In genomic region chr10:80027681-80028520, GRCm38 (mm10) we compare ENCODE assay signal across 17 mouse cellular contexts. TPM values are rescaled to one million over a fixed set of nuclear protein-coding genes. Genes with fewer than 3 reads are reported as not detected.
DNase-seq lines count a peak whose midpoint lies in the region; ATAC-seq and TF ChIP-seq lines count a peak whose summit lies in the region.
"Had no signal": no experiment of that assay in that cellular context is flagged by ENCODE, and none has a peak within 500 bp of the region (broad histone marks: within the 10 kb centered on the region; RNA-seq: fewer than 3 reads in every experiment).

No protein-coding gene starts in this region.

- ATAC-seq in lung, embryonic 15.5 days (ENCODE audit: borderline replicate concordance, extremely low read depth, low FRiP score, low TSS enrichment) = peak; percentile 24; the same call in 1 of the 2 replicates
- ATAC-seq in intestine, embryonic 16.5 days = peak; percentile 58
- ATAC-seq in stomach, embryonic 15.5 days (ENCODE audit: insufficient read depth, low FRiP score, low read depth) = 0 out of 2 replicates have a peak, but pooled peaks have one; percentile 34
- ATAC-seq in cerebellum, adult (ENCODE audit: insufficient number of reproducible peaks, low FRiP score, low TSS enrichment) = no peak
- ATAC-seq: lung, postnatal 0 days; midbrain, embryonic 16.5 days had no signal

- WGBS in lung, embryonic 15.5 days = 69% methylated on average over 20 of the region's 20 CpGs
- WGBS in lung, adult 2 months = 79% methylated on average over 20 of the region's 20 CpGs
- WGBS in intestine, embryonic 16.5 days = 62% methylated on average over 20 of the region's 20 CpGs
- WGBS in stomach, embryonic 15.5 days = 71% methylated on average over 20 of the region's 20 CpGs

- no peaks in the 10 kb centered on the region for H3K79me2 ChIP-seq in MEL (ENCODE audit: control insufficient read depth, insufficient read depth, low read length, poor library complexity)

- DNase-seq in lung, adult 2 months = no peak
- peak; percentile 59 for DNase-seq in MEL (ENCODE audit: low read depth, low spot score)
- DNase-seq in kidney, postnatal 14 days = no peak
- DNase-seq: cerebellum, adult 9-11 months; heart, adult 2 months; heart, postnatal 36 days; kidney, adult 18-20 months; thymus, postnatal 4 days had no signal

- H3K36me3 ChIP-seq in lung, embryonic 15.5 days = no peaks in the 10 kb centered on the region
- H3K36me3 ChIP-seq in MEL (ENCODE audit: control insufficient read depth in 1 of 2, insufficient read depth in 2 of 2, low read length in 2 of 2) = peaks cover 2 to 30% of the 10 kb centered on the region in 2 experiments; a peak in 3 of 4 replicates
- H3K36me3 ChIP-seq in intestine, embryonic 16.5 days (ENCODE audit: control insufficient read depth, insufficient read depth, low read length) = no peaks in the 10 kb centered on the region
- no peaks in the 10 kb centered on the region for H3K36me3 ChIP-seq in stomach, embryonic 15.5 days
- H3K36me3 ChIP-seq: neural tube, embryonic 12.5 days had no signal

- TF ChIP-seq CTCF in lung, adult 2 months (IDR thresholded peaks at IDR 0.05; ENCODE audit: insufficient read depth, low read length) = no peak
- TF ChIP-seq CTCF in MEL (IDR thresholded peaks at IDR 0.05 in 2 of 3, conservative IDR thresholded peaks at IDR 0.05 in 1 of 3; ENCODE audit: control insufficient read depth in 1 of 3, insufficient read depth in 1 of 3, low read depth in 2 of 3, low read length in 3 of 3, poor library complexity in 1 of 3, severe bottlenecking in 1 of 3) = no peak

- H3K27me3 ChIP-seq in lung, embryonic 15.5 days = no peaks in the 10 kb centered on the region
- H3K27me3 ChIP-seq in MEL (ENCODE audit: control insufficient read depth in 1 of 2, insufficient read depth in 2 of 2, low read length in 2 of 2) = no peaks in the 10 kb centered on the region
- no peaks in the 10 kb centered on the region for H3K27me3 ChIP-seq in intestine, embryonic 16.5 days (replicated peaks; ENCODE audit: control insufficient read depth, insufficient read depth, low read length)
- no peaks in the 10 kb centered on the region for H3K27me3 ChIP-seq in stomach, embryonic 15.5 days (replicated peaks)
- H3K27me3 ChIP-seq: neural tube, embryonic 12.5 days had no signal

- no peak overlapping the region for H3K4me2 ChIP-seq in lung, embryonic 15.5 days
- H3K4me2 ChIP-seq in intestine, embryonic 16.5 days (ENCODE audit: low read depth, low read length) = no peak overlapping the region
- H3K4me2 ChIP-seq in stomach, embryonic 15.5 days = no peak overlapping the region
- H3K4me2 ChIP-seq: neural tube, embryonic 12.5 days had no signal

- no peak for TF ChIP-seq RAD21 in MEL (IDR thresholded peaks at IDR 0.05; ENCODE audit: low read depth, low read length)

- no peak for TF ChIP-seq EP300 in MEL (IDR thresholded peaks at IDR 0.05; ENCODE audit: low read depth in 1 of 2, low read length in 2 of 2)

- TF ChIP-seq POLR2A in lung, adult 2 months (IDR thresholded peaks at IDR 0.05; ENCODE audit: borderline replicate concordance, extremely low read depth, low read depth, low read length) = no peak
- no peak for TF ChIP-seq POLR2A in MEL (IDR thresholded peaks at IDR 0.05; ENCODE audit: control insufficient read depth in 1 of 2, insufficient read depth in 1 of 2, low read depth in 1 of 2, low read length in 2 of 2, poor library complexity in 1 of 2)

- H3K9me3 ChIP-seq in lung, embryonic 15.5 days = no peaks in the 10 kb centered on the region
- H3K9me3 ChIP-seq in MEL (replicated peaks; ENCODE audit: insufficient read depth, low read length) = no peaks in the 10 kb centered on the region
- H3K9me3 ChIP-seq in intestine, embryonic 16.5 days (ENCODE audit: control insufficient read depth, low read length) = no peaks in the 10 kb centered on the region
- H3K9me3 ChIP-seq in stomach, embryonic 15.5 days = no peaks in the 10 kb centered on the region
- H3K9me3 ChIP-seq: G1E; neural tube, embryonic 12.5 days had no signal

- H3K4me1 ChIP-seq in lung, embryonic 15.5 days = peaks cover 11% of the 10 kb centered on the region
- H3K4me1 ChIP-seq in lung, adult 2 months (ENCODE audit: control insufficient read depth, insufficient read depth, low read length) = peaks cover 18% of the 10 kb centered on the region
- H3K4me1 ChIP-seq in MEL (ENCODE audit: control insufficient read depth in 1 of 2, insufficient read depth in 2 of 2, low read length in 2 of 2) = peaks cover 6 to 34% of the 10 kb centered on the region in 2 experiments
- H3K4me1 ChIP-seq in intestine, embryonic 16.5 days (ENCODE audit: control insufficient read depth, insufficient read depth, low read length) = peaks cover 17% of the 10 kb centered on the region
- peaks cover 14% of the 10 kb centered on the region for H3K4me1 ChIP-seq in stomach, embryonic 15.5 days
- H3K4me1 ChIP-seq: neural tube, embryonic 12.5 days had no signal

- no peak overlapping the region for H3K27ac ChIP-seq in lung, embryonic 15.5 days
- H3K27ac ChIP-seq in MEL (ENCODE audit: control insufficient read depth, low read depth, low read length) = no peak overlapping the region
- no peak overlapping the region for H3K27ac ChIP-seq in intestine, embryonic 16.5 days (ENCODE audit: low read length)
- no peak overlapping the region for H3K27ac ChIP-seq in stomach, embryonic 15.5 days
- H3K27ac ChIP-seq: heart, adult 2 months; layer of hippocampus, adult 2 months; neural tube, embryonic 12.5 days had no signal

- H3K9ac ChIP-seq in lung, embryonic 15.5 days = no peak overlapping the region
- H3K9ac ChIP-seq in MEL (ENCODE audit: control insufficient read depth, low read depth, low read length, poor library complexity, severe bottlenecking) = no peak overlapping the region
- H3K9ac ChIP-seq in intestine, embryonic 16.5 days (ENCODE audit: low read depth, low read length) = no peak overlapping the region
- no peak overlapping the region for H3K9ac ChIP-seq in stomach, embryonic 15.5 days
- H3K9ac ChIP-seq: neural tube, embryonic 12.5 days had no signal

- no peak overlapping the region for H3K4me3 ChIP-seq in lung, embryonic 15.5 days
- no peak overlapping the region for H3K4me3 ChIP-seq in lung, adult 2 months (replicated peaks; ENCODE audit: extremely low read depth, low read depth, low read length)
- no peak overlapping the region for H3K4me3 ChIP-seq in MEL (ENCODE audit: control insufficient read depth in 1 of 2, insufficient read depth in 1 of 2, low read depth in 2 of 2, low read length in 2 of 2)
- no peak overlapping the region for H3K4me3 ChIP-seq in intestine, embryonic 16.5 days (ENCODE audit: low read length)
- H3K4me3 ChIP-seq in stomach, embryonic 15.5 days (replicated peaks) = no peak overlapping the region
- H3K4me3 ChIP-seq: heart, adult 2 months; layer of hippocampus, adult 2 months; neural tube, embryonic 12.5 days had no signal

TF ChIP-seq in MEL, 35 proteins besides CTCF, POLR2A, EP300 and RAD21 (continues in another document):
- TF ChIP-seq ZC3H11A (IDR thresholded peaks at IDR 0.05; ENCODE audit: low read depth, low read length) = no peak
- TF ChIP-seq MYB (IDR thresholded peaks at IDR 0.05; ENCODE audit: low read depth, low read length) = no peak

RNA-seq across cellular contexts. Expression of gene Arhgap45, which starts 11.4 kb away (rescaled TPM):
- 16.8 and 19.8 TPM in 2 replicates for polyA plus RNA-seq in lung, embryonic 15.5 days (2015; fragmentation: Nextera tagmentation; extraction: Ambion mirVana)
- polyA plus RNA-seq in lung, adult 2 months (2012; rRNA removed) = 102 and 103 TPM in 2 replicates
- total RNA-seq in MEL (2012; rRNA removed) = 25.2 and 26.2 TPM in 2 replicates
- 10 to 100 TPM in 1 of 2 experiments, not detected in 1; 53.6 TPM for polyA plus RNA-seq in MEL (2012; ENCODE audit: insufficient read depth in 1 of 2, insufficient read length in 2 of 2, low read depth in 1 of 2, low replicate concordance in 2 of 2, missing spikeins in 1 of 2)
- polyA plus RNA-seq in intestine, embryonic 16.5 days (2015; fragmentation: Nextera tagmentation; extraction: Ambion mirVana) = 6.0 and 7.3 TPM in 2 replicates
- polyA plus RNA-seq in stomach, embryonic 15.5 days (2015; fragmentation: Nextera tagmentation; extraction: Ambion mirVana) = 9.1 and 10.0 TPM in 2 replicates

RNA-seq across cellular contexts. Expression of gene Polr2e, which starts 11.7 kb away (rescaled TPM):
- polyA plus RNA-seq in lung, embryonic 15.5 days (2015; fragmentation: Nextera tagmentation; extraction: Ambion mirVana) = 223 and 225 TPM in 2 replicates
- polyA plus RNA-seq in lung, adult 2 months (2012; rRNA removed) = 199 and 208 TPM in 2 replicates
- total RNA-seq in MEL (2012; rRNA removed) = 156 and 169 TPM in 2 replicates
- 100 to 1,000 TPM; 258 to 279 TPM for polyA plus RNA-seq in MEL (2012; ENCODE audit: insufficient read depth in 1 of 2, insufficient read length in 2 of 2, low read depth in 1 of 2, low replicate concordance in 2 of 2, missing spikeins in 1 of 2)
- polyA plus RNA-seq in intestine, embryonic 16.5 days (2015; fragmentation: Nextera tagmentation; extraction: Ambion mirVana) = 190 and 212 TPM in 2 replicates
- polyA plus RNA-seq in stomach, embryonic 15.5 days (2015; fragmentation: Nextera tagmentation; extraction: Ambion mirVana) = 188 and 199 TPM in 2 replicates

RNA-seq across cellular contexts. Expression of gene Gpx4, which starts 19.1 kb away (rescaled TPM):
- 523 and 535 TPM in 2 replicates for polyA plus RNA-seq in lung, embryonic 15.5 days (2015; fragmentation: Nextera tagmentation; extraction: Ambion mirVana)
- 581 and 623 TPM in 2 replicates for polyA plus RNA-seq in lung, adult 2 months (2012; rRNA removed)
- 422 and 508 TPM in 2 replicates for total RNA-seq in MEL (2012; rRNA removed)
- polyA plus RNA-seq in MEL (2012; ENCODE audit: insufficient read depth in 1 of 2, insufficient read length in 2 of 2, low read depth in 1 of 2, low replicate concordance in 2 of 2, missing spikeins in 1 of 2) = 100 to 1,000 TPM in 1 of 2 experiments, not detected in 1; 536 TPM
- polyA plus RNA-seq in intestine, embryonic 16.5 days (2015; fragmentation: Nextera tagmentation; extraction: Ambion mirVana) = 942 and 972 TPM in 2 replicates
- polyA plus RNA-seq in stomach, embryonic 15.5 days (2015; fragmentation: Nextera tagmentation; extraction: Ambion mirVana) = 500 and 567 TPM in 2 replicates

RNA-seq across cellular contexts. Expression of gene Abca7, which starts 31.6 kb away (rescaled TPM):
- polyA plus RNA-seq in lung, embryonic 15.5 days (2015; fragmentation: Nextera tagmentation; extraction: Ambion mirVana) = 3.5 and 4.3 TPM in 2 replicates
- 31.4 and 38.2 TPM in 2 replicates for polyA plus RNA-seq in lung, adult 2 months (2012; rRNA removed)
- total RNA-seq in MEL (2012; rRNA removed) = 7.4 and 7.7 TPM in 2 replicates
- polyA plus RNA-seq in MEL (2012; ENCODE audit: insufficient read depth in 1 of 2, insufficient read length in 2 of 2, low read depth in 1 of 2, low replicate concordance in 2 of 2, missing spikeins in 1 of 2) = 10 to 100 TPM in 1 of 2 experiments, not detected in 1; 16.8 TPM
- 3.3 and 3.4 TPM in 2 replicates for polyA plus RNA-seq in intestine, embryonic 16.5 days (2015; fragmentation: Nextera tagmentation; extraction: Ambion mirVana)
- 4.2 and 4.8 TPM in 2 replicates for polyA plus RNA-seq in stomach, embryonic 15.5 days (2015; fragmentation: Nextera tagmentation; extraction: Ambion mirVana)

RNA-seq across cellular contexts. Expression of gene Cnn2, which starts 39.5 kb away (rescaled TPM):
- 367 and 375 TPM in 2 replicates for polyA plus RNA-seq in lung, embryonic 15.5 days (2015; fragmentation: Nextera tagmentation; extraction: Ambion mirVana)
- 387 and 395 TPM in 2 replicates for polyA plus RNA-seq in lung, adult 2 months (2012; rRNA removed)
- 8.7 and 9.1 TPM in 2 replicates for total RNA-seq in MEL (2012; rRNA removed)
- 10 to 100 TPM in 1 of 2 experiments, not detected in 1; 25.3 TPM for polyA plus RNA-seq in MEL (2012; ENCODE audit: insufficient read depth in 1 of 2, insufficient read length in 2 of 2, low read depth in 1 of 2, low replicate concordance in 2 of 2, missing spikeins in 1 of 2)
- polyA plus RNA-seq in intestine, embryonic 16.5 days (2015; fragmentation: Nextera tagmentation; extraction: Ambion mirVana) = 226 and 245 TPM in 2 replicates
- polyA plus RNA-seq in stomach, embryonic 15.5 days (2015; fragmentation: Nextera tagmentation; extraction: Ambion mirVana) = 274 and 279 TPM in 2 replicates
